10 mouse cellular contexts compared by ENCODE assay signal in genomic region chr5:98255760-98256490, GRCm38 (mm10). TPM values are rescaled to one million over a fixed set of nuclear protein-coding genes. Genes with fewer than 3 reads are reported as not detected.
A peak's percentile ranks its signal among the peaks of the same experiment; 100 is the strongest.
DNase-seq lines count a peak whose midpoint lies in the region; ATAC-seq lines count a peak whose summit lies in the region.
"Had no signal": no experiment of that assay in that cellular context is flagged by ENCODE, and none has a peak within 500 bp of the region (broad histone marks: within the 10 kb centered on the region; RNA-seq: fewer than 3 reads in every experiment).

No protein-coding gene starts in this region.

- no peak for ATAC-seq in forebrain, embryonic 12.5 days (ENCODE audit: low FRiP score)
- ATAC-seq in midbrain, embryonic 12.5 days (ENCODE audit: low FRiP score, low read depth), result no peak
- ATAC-seq in granulocyte monocyte progenitor cell, adult 5-6 weeks (replicated peaks; ENCODE audit: poor library complexity, severe bottlenecking), result no peak

- H3K27ac ChIP-seq in forebrain, embryonic 12.5 days, result no peak overlapping the region
- no peak overlapping the region for H3K27ac ChIP-seq in midbrain, embryonic 12.5 days (replicated peaks)
- H3K27ac ChIP-seq: liver, embryonic 15.5 days had no signal

- peak overlapping the region; percentile 15; the same call in 1 of the 2 replicates for H3K4me2 ChIP-seq in forebrain, embryonic 12.5 days
- H3K4me2 ChIP-seq in midbrain, embryonic 12.5 days (replicated peaks), result no peak overlapping the region; the same call in 1 of the 2 replicates
- H3K4me2 ChIP-seq: liver, embryonic 15.5 days had no signal

- 6% methylated on average over 18 of the region's 18 CpGs for WGBS in forebrain, embryonic 12.5 days
- 4% methylated on average over 18 of the region's 18 CpGs for WGBS in midbrain, embryonic 12.5 days

- peak; percentile 93 for DNase-seq in R1 (ENCODE audit: low read depth, low spot score)
- peak; percentile 33 for DNase-seq in cerebellum, adult 11-12 months
- no peak for DNase-seq in urinary bladder, postnatal 36 days (ENCODE audit: low spot score in 2 of 2)
- no peak for DNase-seq in right cerebral cortex, postnatal 14 days

- H3K9me3 ChIP-seq in forebrain, embryonic 12.5 days, result no peaks in the 10 kb centered on the region
- no peaks in the 10 kb centered on the region for H3K9me3 ChIP-seq in midbrain, embryonic 12.5 days
- H3K9me3 ChIP-seq: liver, embryonic 15.5 days had no signal

- H3K27me3 ChIP-seq in forebrain, embryonic 12.5 days, result peaks cover 64% of the 10 kb centered on the region
- peaks cover 60% of the 10 kb centered on the region for H3K27me3 ChIP-seq in midbrain, embryonic 12.5 days

- peaks cover 14% of the 10 kb centered on the region for H3K4me1 ChIP-seq in forebrain, embryonic 12.5 days
- 0 out of 2 replicates have a peak, but pooled peaks cover 6% of the 10 kb centered on the region for H3K4me1 ChIP-seq in midbrain, embryonic 12.5 days
- H3K4me1 ChIP-seq: liver, embryonic 15.5 days had no signal

- no peak overlapping the region for H3K4me3 ChIP-seq in forebrain, embryonic 12.5 days (replicated peaks)
- 0 out of 2 replicates have a peak overlapping the region, but pooled peaks have one; percentile 5 for H3K4me3 ChIP-seq in midbrain, embryonic 12.5 days
- H3K4me3 ChIP-seq: liver, embryonic 15.5 days had no signal

- no peak overlapping the region for H3K9ac ChIP-seq in forebrain, embryonic 12.5 days
- no peak overlapping the region for H3K9ac ChIP-seq in midbrain, embryonic 12.5 days (replicated peaks)
- H3K9ac ChIP-seq: liver, embryonic 15.5 days had no signal

- no peaks in the 10 kb centered on the region for H3K36me3 ChIP-seq in forebrain, embryonic 12.5 days (replicated peaks)
- H3K36me3 ChIP-seq in midbrain, embryonic 12.5 days, result no peaks in the 10 kb centered on the region
- H3K36me3 ChIP-seq: liver, embryonic 15.5 days had no signal

RNA-seq across cellular contexts. Expression of gene Fgf5, which starts 1.9 kb away (rescaled TPM):
- polyA plus RNA-seq in forebrain, embryonic 12.5 days (2016; fragmentation: Nextera tagmentation; extraction: Ambion mirVana), result 0.36 and 0.56 TPM in 2 replicates
- polyA plus RNA-seq in midbrain, embryonic 12.5 days (2016; fragmentation: Nextera tagmentation; extraction: Ambion mirVana), result 0.41 and 0.55 TPM in 2 replicates
- not detected in 2 replicates for total RNA-seq in granulocyte monocyte progenitor cell, adult 5-6 weeks (2014; fragmentation: Nextera tagmentation)
- not detected in 2 replicates for total RNA-seq in granulocyte monocyte progenitor cell, adult 5-6 weeks (2017)
- total RNA-seq: adrenal gland, adult 18-20 months had no signal
- polyA plus RNA-seq: small intestine, adult 2 months had no signal

Comparison
In these comparisons a context has a peak if more than half of its experiments do, and no peak if none do; other contexts are left out.
1. DNase-seq: peak in R1 (single experiment) and cerebellum, adult 11-12 months (single experiment); none in urinary bladder, postnatal 36 days (0 of 2) and right cerebral cortex, postnatal 14 days (single experiment).